Mouse (Mus musculus) ES-Bruce4 (cell line): ENCODE data around the gene Rbm45.

ENCODE experiments used
- CTCF ChIP-seq: IDR thresholded peaks from one replicate; pipeline ENCODE4 v1.8.1; 2011; ENCODE audit warnings: low read depth, low read length
- EP300 ChIP-seq: IDR thresholded peaks from 2 replicates; pipeline ENCODE4 v1.6.1; 2011; ENCODE audit warnings: low read depth, low read length; ENCODE audit not compliant: insufficient read depth
- POLR2A ChIP-seq: IDR thresholded peaks from one replicate; pipeline ENCODE4 v1.8.1; 2011; ENCODE audit warnings: low read length; ENCODE audit not compliant: insufficient read depth

DNA sequence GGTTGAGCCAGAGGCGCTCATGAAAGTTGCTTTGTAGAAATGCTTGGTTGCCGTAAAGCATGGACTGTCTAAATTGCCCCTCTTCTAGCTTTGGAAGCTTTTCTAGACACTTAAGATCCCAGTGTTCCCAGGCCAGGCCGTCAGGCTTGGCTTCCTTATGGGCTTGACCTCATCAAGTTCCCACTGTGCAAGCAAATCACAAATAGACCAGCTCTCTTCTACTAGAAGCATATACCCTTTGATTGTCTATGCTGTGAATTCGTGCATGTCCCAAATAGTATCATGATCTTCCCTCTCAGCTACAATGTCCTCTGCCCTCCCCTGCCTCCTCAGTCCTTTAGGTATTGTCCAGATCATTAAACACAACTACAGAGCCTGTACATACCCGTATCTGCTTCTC, 60.1 kb downstream of the Rbm45 start:
- TF ChIP-seq CTCF (no peak), POLR2A (no peak), EP300 (no peak)
